Mouse (Mus musculus) layer of hippocampus, postnatal 25 days (tissue): ENCODE measurements around the gene Map2k6. TPM values are rescaled to one million over a fixed set of nuclear protein-coding genes. Genes with fewer than 3 reads are reported as not detected.

Experiments
- DNase-seq, 2 experiments: peaks; one replicate each; pipeline ENCODE4 v3.0.0; 2022; ENCODE audit warnings: mixed read lengths in 2 of 2, low spot score in 1 of 2; ENCODE audit errors: extremely low spot score in 1 of 2
- total RNA-seq, 2 experiments: library from RNA; stranded (reverse); gene quantifications; 2 replicates each; pipeline ENCODE4 v1.2.3; 2021

Gene Map2k6
- total RNA-seq, 2 experiments from 2014 or later: 30.2 to 34.7 TPM

DNA sequence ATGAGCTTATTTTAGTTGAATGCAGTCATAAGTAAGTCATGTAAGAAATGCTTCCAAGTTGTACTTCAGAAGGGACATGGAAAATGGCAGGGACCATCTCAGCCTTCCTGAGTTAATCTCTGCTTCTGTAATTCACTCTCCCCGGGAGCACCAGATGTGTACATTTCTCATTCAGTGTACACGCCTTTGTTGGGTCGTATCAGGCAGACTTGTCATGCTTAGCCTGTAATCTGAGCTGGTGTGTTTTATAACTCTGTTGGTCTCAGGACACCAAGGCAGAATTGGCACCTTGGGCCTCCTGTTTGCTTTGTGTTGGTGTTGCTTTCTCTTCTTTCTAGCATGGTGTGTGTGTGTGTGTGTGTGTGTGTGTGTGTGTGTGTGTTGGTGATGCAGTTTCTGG, 3.7 kb downstream of the Map2k6 start:
- DNase-seq: no peak

DNA sequence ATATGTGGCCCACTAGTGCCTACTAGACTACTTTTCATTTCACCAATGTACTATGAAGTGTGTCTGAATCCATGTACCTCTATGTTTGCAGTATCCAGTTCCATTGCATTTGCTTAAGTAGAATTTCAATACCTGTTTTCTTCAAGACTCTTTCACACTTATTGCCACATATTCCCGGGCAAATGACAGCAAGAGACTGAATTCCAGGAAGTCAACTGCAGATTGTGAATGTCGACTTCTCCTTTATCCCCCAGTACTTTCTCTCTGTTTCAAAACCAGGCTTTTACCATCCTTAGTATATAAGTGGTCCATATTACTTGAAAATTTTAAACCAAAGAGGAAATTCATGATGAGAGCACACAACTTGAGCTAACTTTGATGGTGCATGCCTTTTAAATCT, 4.7 kb downstream of the Map2k6 start:
- no peak for DNase-seq

- DNase-seq: no peak
Measured at GRCm38 (mm10) chr11:110405607-110406006, 6.7 kb downstream of the Map2k6 start.

DNA sequence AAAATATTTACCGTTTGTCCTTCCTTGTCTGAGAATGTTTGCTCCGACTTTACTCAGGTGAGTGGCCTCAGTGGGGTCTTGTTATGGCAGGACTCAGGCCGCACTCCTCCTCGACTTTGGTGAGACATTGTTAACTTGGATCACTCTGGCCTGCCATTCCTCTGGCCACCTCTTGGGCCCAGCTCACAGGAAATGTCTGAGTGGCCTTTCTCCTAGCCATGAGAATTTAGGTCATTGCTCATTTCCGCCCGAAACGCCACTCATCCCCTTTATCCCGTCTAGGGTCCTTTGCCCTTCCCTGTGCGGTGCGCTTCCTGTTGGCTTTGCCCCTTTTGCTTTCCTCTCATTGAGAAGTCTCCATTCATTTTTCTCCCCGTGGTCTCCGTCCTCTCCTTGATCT, 10.2 kb downstream of the Map2k6 start:
- DNase-seq: no peak

DNA sequence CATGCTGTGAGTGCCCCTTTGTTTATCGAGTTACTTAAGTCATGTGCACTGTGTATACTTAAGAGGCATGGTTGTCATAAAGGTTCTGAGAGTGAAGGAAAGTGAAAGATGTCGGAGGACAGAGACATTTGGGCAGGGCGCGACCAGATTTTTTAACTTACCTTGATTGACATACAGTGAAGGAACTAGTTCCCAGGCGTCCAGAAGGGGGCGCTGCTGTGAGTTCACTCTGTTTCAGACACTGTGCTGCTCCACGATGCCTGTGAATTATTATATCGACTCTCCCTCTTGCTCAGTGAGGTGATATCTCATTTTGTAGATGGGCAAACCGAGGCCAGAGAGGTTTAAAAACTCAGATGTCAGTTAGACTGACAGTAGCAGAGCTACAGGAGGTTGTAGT, 10.9 kb downstream of the Map2k6 start:
- peak in 1 of 2 experiments; percentile 21 for DNase-seq

GRCm38 (mm10) chr11:110411596-110411995, 12.7 kb downstream of the Map2k6 start:
- DNase-seq: no peak

- no peak for DNase-seq
Measured at GRCm38 (mm10) chr11:110414263-110414662, 15.3 kb downstream of the Map2k6 start.

GRCm38 (mm10) chr11:110416691-110417090, 17.8 kb downstream of the Map2k6 start:
- DNase-seq: no peak

- DNase-seq: no peak
Measured at GRCm38 (mm10) chr11:110420463-110420862, 21.5 kb downstream of the Map2k6 start.

- no peak for DNase-seq
Measured at GRCm38 (mm10) chr11:110426572-110427145, 27.7 kb downstream of the Map2k6 start.

DNA sequence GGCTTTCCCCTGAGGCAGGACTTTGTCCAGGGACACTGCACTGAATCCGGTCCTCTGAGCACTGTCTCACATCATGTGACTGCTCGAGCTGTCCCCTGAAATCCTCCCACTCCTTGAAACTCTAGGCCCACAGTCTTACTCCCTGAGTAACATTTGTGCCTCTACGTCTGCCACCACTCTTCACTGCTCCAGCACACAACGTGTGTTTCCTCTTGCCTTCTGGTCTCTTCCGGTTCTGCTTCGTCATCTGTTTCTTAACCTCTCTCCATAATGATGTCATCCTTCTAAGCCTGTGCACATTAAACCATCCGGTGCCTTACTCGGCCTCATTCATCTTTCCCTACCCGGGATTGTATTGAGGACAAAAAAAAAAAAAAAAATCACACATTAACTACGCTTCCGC, 28.2 kb downstream of the Map2k6 start:
- DNase-seq: no peak

GRCm38 (mm10) chr11:110428999-110429398, 30.1 kb downstream of the Map2k6 start:
- no peak for DNase-seq

GRCm38 (mm10) chr11:110429837-110430418, 31.0 kb downstream of the Map2k6 start:
- no peak for DNase-seq

DNA sequence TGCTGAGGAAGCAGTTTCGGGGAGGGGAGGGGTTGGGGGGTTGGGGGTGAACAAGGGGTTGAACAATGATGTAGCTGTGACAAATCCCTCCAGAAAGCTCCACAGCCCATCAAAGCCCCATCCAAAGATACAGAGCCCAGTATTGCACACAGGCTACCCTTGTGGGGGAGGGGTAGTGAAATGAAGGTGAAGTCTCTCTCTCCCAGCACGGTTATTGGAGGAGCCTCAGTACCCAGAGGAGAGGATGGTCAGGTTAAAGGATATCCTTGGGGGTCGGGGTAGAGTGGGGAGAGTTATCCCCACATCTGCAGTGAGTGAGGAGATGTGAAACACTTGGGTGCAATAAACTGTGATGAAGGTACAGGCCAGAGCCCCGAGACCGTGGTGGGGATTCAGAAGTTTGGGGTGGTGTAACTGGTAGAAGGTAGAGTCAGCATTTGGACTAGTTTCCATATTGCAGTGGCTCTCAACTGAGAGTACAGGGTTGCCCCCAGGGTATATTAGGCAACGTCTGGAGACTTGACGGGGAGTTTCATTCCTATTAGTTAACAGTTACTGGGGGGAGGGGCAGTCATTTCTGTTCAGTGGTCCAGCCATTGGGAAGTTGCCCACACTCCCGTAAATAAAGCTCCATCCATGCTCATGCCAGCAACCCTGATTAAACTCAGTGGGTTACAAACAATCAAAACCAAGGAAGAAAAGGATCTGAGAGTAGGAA, 37.1 kb downstream of the Map2k6 start:
- no peak for DNase-seq

GRCm38 (mm10) chr11:110436998-110437397, 38.1 kb downstream of the Map2k6 start:
- no peak for DNase-seq

DNA sequence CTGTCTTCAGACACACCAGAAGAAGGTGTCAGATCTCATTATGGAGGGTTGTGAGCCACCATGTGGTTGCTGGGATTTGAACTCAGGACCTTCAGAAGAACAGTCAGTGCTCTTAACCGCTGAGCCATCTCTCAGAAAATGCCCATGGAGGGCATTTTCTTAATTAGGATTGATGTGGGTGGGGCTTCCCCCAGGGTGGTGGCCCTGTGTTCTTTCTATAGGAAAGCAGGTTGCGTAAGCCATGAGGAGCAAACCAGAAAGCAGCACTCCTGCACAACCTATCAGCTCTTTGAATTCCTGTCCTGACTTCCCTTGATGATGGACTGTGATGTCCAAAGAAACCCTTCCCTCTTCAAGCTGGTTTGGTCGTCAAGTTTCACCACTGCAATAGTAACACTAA, 39.2 kb downstream of the Map2k6 start:
- DNase-seq: no peak

GRCm38 (mm10) chr11:110438700-110439296, 39.9 kb downstream of the Map2k6 start:
- DNase-seq: no peak

- DNase-seq: no peak
Measured at GRCm38 (mm10) chr11:110439354-110439753, 40.4 kb downstream of the Map2k6 start.

DNA sequence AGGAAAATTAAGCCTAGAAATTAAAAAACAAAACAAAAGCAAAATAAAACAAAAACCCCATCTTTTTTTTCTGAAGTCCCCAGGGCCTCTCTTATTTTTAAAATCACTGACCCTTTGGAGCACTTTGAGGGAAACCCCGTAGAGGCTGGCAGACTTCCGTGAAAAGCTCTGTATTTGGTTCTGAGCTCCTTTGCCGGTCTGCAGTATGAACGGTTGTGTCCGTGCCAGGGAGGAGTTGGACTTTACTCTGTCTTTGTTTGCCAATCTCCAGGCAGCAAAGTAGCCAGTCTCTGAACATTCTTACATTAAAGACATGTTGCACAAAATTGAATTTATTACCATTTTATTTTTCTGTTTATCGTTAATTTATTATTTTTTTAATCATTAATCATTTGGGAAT, 45.7 kb downstream of the Map2k6 start:
- no peak for DNase-seq

DNA sequence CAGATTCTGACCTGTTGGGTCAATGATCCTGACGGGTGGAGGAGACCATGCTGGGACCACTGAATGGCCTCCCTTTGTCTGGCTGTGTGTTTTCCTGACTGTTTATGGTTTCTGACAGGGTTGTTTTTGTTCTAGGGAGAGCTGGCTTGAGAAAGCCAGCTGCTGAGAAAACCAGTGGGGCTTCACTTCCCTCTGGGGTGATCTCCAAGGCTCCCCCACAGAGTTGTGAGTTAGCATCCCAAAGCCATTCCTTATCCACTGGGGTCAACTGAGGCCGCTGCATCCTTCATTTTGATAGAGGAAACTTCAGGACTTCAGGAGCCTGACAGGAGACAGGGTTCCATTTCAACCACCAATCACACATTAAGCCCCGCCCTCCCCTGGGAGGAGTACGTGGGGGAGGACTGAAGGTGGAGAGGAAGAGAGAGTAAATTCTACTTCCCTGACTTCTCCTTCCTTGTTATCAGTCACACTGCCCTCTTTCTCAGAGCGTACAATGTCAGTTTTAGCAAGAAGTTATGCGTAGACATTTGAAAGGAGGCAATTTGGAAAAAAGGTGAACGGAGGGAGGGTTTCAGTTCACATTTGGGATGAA, 49.3 kb downstream of the Map2k6 start:
- no peak for DNase-seq

DNA sequence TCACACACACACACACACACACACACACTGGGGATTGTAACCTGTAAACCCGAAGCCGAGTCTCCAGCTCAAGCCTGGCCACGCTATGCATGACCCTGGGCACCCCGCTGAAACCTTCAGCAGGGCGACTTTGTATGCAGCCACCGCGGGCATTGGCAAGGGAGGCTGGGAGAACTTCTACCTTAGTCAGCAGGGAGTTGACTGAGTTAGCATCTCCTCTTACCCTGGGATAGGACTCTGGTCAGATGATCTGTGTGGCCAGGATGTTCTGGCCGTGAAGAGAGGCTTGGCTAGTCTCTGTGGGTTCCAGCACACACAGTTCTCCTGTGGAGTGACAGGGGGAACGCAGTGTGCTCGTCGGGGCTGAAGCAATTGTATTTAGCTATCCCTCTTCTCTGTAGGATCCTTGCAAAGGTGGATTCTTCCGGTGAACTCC, 49.8 kb downstream of the Map2k6 start:
- peak in 1 of 2 experiments; percentile 12 for DNase-seq
